Mouse (Mus musculus): ENCODE measurements around the gene Gabbr2. TPM values are rescaled to one million over a fixed set of nuclear protein-coding genes. Genes with fewer than 3 reads are reported as not detected.

Gabbr2 gene
- total and polyA plus RNA-seq, 3 experiments, result not detected

- dilution Hi-C loops (cut with MboI; ENCODE audit: extremely low pct_ligation_motif_present, extremely low pct_unique_long_range_greater_than_20kb, low sequenced_read_pairs), result no loop called here
- Histone ChIP-seq H3K27ac (ENCODE audit: insufficient read depth, low read depth) (no peak overlapping the region), H3K4me1 (ENCODE audit: control insufficient read depth in 1 of 2, insufficient read depth in 2 of 2) (no peaks in the 10 kb centered on the region), H3K4me3 (replicated peaks in 1 of 3; ENCODE audit: low read depth in 2 of 3, low read length in 2 of 3, poor library complexity in 1 of 3) (no peak overlapping the region), H3K9ac (ENCODE audit: insufficient read depth, low read depth) (no peak overlapping the region), H3K4me2 (ENCODE audit: insufficient read depth, low read depth, poor library complexity, severe bottlenecking) (no peak overlapping the region), H3K36me3 (replicated peaks in 1 of 2; ENCODE audit: control insufficient read depth in 1 of 2, insufficient read depth in 1 of 2, low read length in 1 of 2) (no peaks in the 10 kb centered on the region), H3K27me3 (replicated peaks) (peaks cover 89% of the 10 kb centered on the region), H3K79me2 (replicated peaks; ENCODE audit: control insufficient read depth, extremely low read depth, insufficient read depth, poor library complexity, severe bottlenecking) (no peaks in the 10 kb centered on the region), H3K9me3 (replicated peaks; ENCODE audit: low read length) (no peaks in the 10 kb centered on the region)
- no peak for DNase-seq (ENCODE audit: extremely low read depth)
- TF ChIP-seq E2F4 (IDR thresholded peaks at IDR 0.05; ENCODE audit: insufficient replicate concordance, low read depth, low read length) (no peak), CTCF (conservative IDR thresholded peaks at IDR 0.05 in 1 of 2, IDR thresholded peaks at IDR 0.05 in 1 of 2; ENCODE audit: low read depth in 2 of 2, low read length in 2 of 2) (no peak), POLR2A (IDR thresholded peaks at IDR 0.05; ENCODE audit: low read depth, low read length) (no peak), ETS1 (conservative IDR thresholded peaks at IDR 0.05; ENCODE audit: low read depth, low read length) (no peak), UBTF (IDR thresholded peaks at IDR 0.05; ENCODE audit: low read depth, low read length) (no peak)
- in situ Hi-C loops (cut with MboI; ENCODE audit: low pct_ligation_motif_present, low pct_unique_long_range_greater_than_20kb, low sequenced_read_pairs), result no loop called here
Observed at GRCm38 (mm10) chr4:46879943-46880342, 111.7 kb downstream of the Gabbr2 start.

GRCm38 (mm10) chr4:46872750-46873149, 118.9 kb downstream of the Gabbr2 start:
- H3K27ac ChIP-seq (ENCODE audit: insufficient read depth, low read depth), result no peak overlapping the region
- DNase-seq (ENCODE audit: extremely low read depth), result no peak
- H3K4me3 ChIP-seq (replicated peaks in 1 of 3; ENCODE audit: low read depth in 2 of 3, low read length in 2 of 3, poor library complexity in 1 of 3), result no peak overlapping the region
- no peaks in the 10 kb centered on the region for H3K36me3 ChIP-seq (replicated peaks in 1 of 2; ENCODE audit: control insufficient read depth in 1 of 2, insufficient read depth in 1 of 2, low read length in 1 of 2)
- no peaks in the 10 kb centered on the region for H3K9me3 ChIP-seq (replicated peaks; ENCODE audit: low read length)
- H3K4me1 ChIP-seq (ENCODE audit: control insufficient read depth in 1 of 2, insufficient read depth in 2 of 2), result peaks cover 0 to under 1% of the 10 kb centered on the region in 2 experiments; a peak in 1 of 4 replicates
- peaks cover 91% of the 10 kb centered on the region for H3K27me3 ChIP-seq (replicated peaks)
- H3K9ac ChIP-seq (ENCODE audit: insufficient read depth, low read depth), result no peak overlapping the region
- H3K4me2 ChIP-seq (ENCODE audit: insufficient read depth, low read depth, poor library complexity, severe bottlenecking), result no peak overlapping the region
- H3K79me2 ChIP-seq (replicated peaks; ENCODE audit: control insufficient read depth, extremely low read depth, insufficient read depth, poor library complexity, severe bottlenecking), result no peaks in the 10 kb centered on the region
- dilution Hi-C loops (cut with MboI; ENCODE audit: extremely low pct_ligation_motif_present, extremely low pct_unique_long_range_greater_than_20kb, low sequenced_read_pairs) (no loop called here), in situ Hi-C loops (cut with MboI; ENCODE audit: low pct_ligation_motif_present, low pct_unique_long_range_greater_than_20kb, low sequenced_read_pairs) (no loop called here)
- no peak for TF ChIP-seq ETS1 (conservative IDR thresholded peaks at IDR 0.05; ENCODE audit: low read depth, low read length)
- no peak for TF ChIP-seq IRF4 (IDR thresholded peaks at IDR 0.05; ENCODE audit: low read depth, low read length)
- no peak for TF ChIP-seq MEF2A (IDR thresholded peaks at IDR 0.05; ENCODE audit: borderline replicate concordance, low read depth, low read length)
- TF ChIP-seq USF2 (conservative IDR thresholded peaks at IDR 0.05; ENCODE audit: low read depth, low read length), result no peak
- no peak for TF ChIP-seq ZKSCAN1 (IDR thresholded peaks at IDR 0.05; ENCODE audit: borderline replicate concordance, low read depth, low read length)
- TF ChIP-seq KAT2A (IDR thresholded peaks at IDR 0.05; ENCODE audit: insufficient replicate concordance, low read length), result no peak

- dilution Hi-C loops (cut with MboI; ENCODE audit: extremely low pct_ligation_motif_present, extremely low pct_unique_long_range_greater_than_20kb, low sequenced_read_pairs), result no loop called here
- in situ Hi-C loops (cut with MboI; ENCODE audit: low pct_ligation_motif_present, low pct_unique_long_range_greater_than_20kb, low sequenced_read_pairs), result no loop called here
- no peaks in the 10 kb centered on the region for H3K9me3 ChIP-seq (replicated peaks; ENCODE audit: low read length)
- peaks cover 89% of the 10 kb centered on the region for H3K27me3 ChIP-seq (replicated peaks)
- H3K4me3 ChIP-seq (replicated peaks in 1 of 3; ENCODE audit: low read depth in 2 of 3, low read length in 2 of 3, poor library complexity in 1 of 3), result no peak overlapping the region
- H3K9ac ChIP-seq (ENCODE audit: insufficient read depth, low read depth), result no peak overlapping the region
- no peaks in the 10 kb centered on the region for H3K36me3 ChIP-seq (replicated peaks in 1 of 2; ENCODE audit: control insufficient read depth in 1 of 2, insufficient read depth in 1 of 2, low read length in 1 of 2)
- no peak for TF ChIP-seq RCOR1 (conservative IDR thresholded peaks at IDR 0.05; ENCODE audit: low read depth, low read length)
- no peaks in the 10 kb centered on the region for H3K79me2 ChIP-seq (replicated peaks; ENCODE audit: control insufficient read depth, extremely low read depth, insufficient read depth, poor library complexity, severe bottlenecking)
- no peak overlapping the region for H3K27ac ChIP-seq (ENCODE audit: insufficient read depth, low read depth)
- no peak for DNase-seq (ENCODE audit: extremely low read depth)
- H3K4me1 ChIP-seq (ENCODE audit: control insufficient read depth in 1 of 2, insufficient read depth in 2 of 2), result peaks cover 0 to 5% of the 10 kb centered on the region in 2 experiments; a peak in 1 of 4 replicates
- H3K4me2 ChIP-seq (ENCODE audit: insufficient read depth, low read depth, poor library complexity, severe bottlenecking), result no peak overlapping the region
Observed at GRCm38 (mm10) chr4:46870157-46870556, 121.5 kb downstream of the Gabbr2 start.
